Mouse (Mus musculus) embryo, embryonic 11.5 days (tissue): ENCODE results near the gene Mfsd12.
A peak's percentile ranks its signal among the peaks of the same experiment; 100 is the strongest.

Experiments used
- DNase-seq: peaks from one replicate; pipeline ENCODE4 v3.0.0-alpha.2; 2012; ENCODE audit warnings: low read depth, low spot score

Gene Mfsd12

GRCm38 (mm10) chr10:81355533-81355932 lies 1.8 kb upstream of the Mfsd12 start:
- DNase-seq = no peak

DNA sequence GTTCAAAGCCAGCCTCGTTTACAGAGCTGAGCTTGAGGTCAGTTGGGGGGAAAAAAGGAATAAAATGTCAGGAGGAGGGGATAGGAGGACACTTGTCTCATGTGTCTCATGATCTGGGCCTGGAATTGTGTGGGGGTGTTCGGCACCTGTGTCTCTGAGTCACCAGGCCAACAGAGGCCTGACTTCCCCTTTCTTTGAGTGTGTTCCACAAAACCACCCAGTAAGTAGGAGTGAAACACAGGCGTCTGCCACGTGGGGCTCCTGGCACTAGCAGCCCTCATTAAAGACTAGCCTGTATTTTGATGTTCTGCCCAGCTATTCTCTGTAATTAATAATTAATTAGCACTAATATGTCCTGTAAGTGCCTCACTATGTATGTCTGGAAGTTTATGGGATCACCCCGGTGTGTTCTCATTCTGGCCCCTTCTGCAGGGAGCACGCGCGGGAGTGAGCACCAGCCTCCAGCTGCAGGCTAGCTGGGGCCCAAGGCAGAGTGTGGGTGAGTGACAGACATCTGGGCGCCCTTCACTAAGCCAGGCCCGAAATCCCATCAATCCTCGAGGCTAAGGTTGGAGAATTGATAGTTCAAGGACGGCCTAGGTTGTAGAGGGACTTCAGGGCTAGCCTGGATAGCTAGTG lies 820 bp upstream of the Mfsd12 start:
- DNase-seq = no peak

- no peak for DNase-seq
Measured at GRCm38 (mm10) chr10:81358209-81358608, 918 bp downstream of the Mfsd12 start.

GRCm38 (mm10) chr10:81358841-81359240 lies 1.6 kb downstream of the Mfsd12 start:
- no peak for DNase-seq

GRCm38 (mm10) chr10:81360721-81361120 lies 3.4 kb downstream of the Mfsd12 start:
- DNase-seq = no peak

DNA sequence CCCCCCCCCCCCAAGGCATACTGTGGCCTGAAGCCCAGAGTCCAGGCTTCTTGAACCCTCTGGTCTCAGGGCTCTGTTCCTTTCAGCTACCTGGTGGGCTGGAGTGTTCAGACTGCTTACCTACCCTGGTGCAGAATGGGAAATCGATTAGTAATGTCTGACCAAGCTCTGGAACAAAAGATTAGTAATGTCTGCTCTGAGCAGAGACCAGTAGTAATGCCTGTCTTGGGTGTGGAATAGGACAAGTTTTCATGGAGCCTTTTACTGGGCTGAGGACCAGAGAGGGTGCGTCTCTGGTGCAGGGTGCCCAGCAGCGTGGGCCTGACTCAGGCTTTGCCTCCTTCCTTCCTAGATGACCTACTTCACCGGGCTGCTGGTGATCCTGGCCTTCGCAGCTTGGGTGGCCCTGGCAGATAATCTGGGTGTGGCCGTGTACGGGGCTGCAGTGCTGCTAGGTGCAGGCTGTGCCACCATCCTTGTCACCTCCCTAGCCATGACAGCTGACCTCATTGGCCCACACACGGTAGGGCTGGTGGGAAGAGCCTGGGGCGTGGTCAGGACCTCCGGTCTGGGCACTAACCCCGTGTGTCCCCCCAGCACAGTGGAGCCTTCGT lies 5.2 kb downstream of the Mfsd12 start:
- no peak for DNase-seq

GRCm38 (mm10) chr10:81363436-81364346 lies 6.4 kb downstream of the Mfsd12 start:
- no peak for DNase-seq

DNA sequence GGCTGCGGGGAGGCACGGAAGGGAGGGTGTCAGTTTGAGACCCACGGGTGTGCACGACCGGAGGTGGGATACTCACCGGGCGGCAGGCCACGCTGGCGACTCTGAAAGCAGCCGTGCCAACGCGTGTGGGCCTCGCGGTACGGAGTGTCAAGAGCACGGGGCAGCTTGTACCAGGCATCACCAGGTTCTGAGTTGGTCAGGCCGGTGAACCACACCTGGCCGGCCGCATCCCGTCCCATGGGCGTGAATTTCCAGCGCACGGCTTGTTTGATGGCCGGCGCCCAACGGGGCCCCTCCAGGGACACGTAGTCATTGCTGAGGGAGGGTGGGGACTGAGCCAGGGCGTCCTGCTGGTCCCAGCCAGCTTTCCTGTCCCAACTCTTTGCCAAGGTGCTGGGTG lies 7.4 kb downstream of the Mfsd12 start:
- DNase-seq = no peak

GRCm38 (mm10) chr10:81365073-81365472 lies 7.8 kb downstream of the Mfsd12 start:
- no peak for DNase-seq

DNA sequence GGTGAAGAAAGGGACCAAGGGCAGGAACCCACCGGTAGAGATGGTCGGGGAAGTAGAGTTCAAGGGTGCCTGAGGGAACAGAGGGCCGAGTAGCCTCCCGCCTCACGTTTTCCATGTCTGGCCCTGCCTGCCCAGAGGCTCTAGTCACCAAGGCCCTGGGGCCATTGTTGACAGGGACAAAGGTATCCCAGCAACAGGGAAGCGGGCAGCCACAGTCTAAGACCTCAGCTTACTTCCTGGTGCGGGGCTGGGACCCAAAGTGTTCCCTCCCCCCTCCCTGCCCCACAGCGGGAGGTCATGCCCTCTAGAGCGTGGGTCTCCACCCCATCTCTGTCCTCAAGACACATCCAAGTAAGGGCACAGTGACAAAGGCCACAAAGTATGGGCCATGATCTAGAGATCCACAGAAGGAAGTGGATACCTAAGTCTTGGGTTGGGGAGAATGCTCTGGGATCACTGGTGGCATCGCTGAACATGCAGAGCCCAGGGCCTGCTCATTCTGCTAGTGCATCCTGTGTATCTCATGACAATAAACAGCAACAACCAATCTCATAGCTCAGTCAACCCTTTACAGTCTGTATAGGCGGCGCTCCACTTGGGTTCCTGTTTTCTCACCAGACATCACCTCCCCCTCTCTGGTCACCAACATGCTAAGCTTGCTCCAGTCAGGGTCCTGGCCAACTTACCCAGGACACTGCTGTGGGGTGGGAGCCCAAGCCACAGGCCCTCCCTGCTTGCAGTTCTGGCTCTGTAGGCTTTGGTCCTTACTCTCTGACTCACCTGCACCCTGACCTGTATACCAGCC lies 8.6 kb downstream of the Mfsd12 start, which contains the start of gene 4930404N11Rik:
4930404N11Rik (minus strand) TSS at position 145 of the 805 bp plus-strand sequence.
- DNase-seq = no peak

GRCm38 (mm10) chr10:81366477-81367206 lies 9.4 kb downstream of the Mfsd12 start:
- no peak for DNase-seq

- no peak for DNase-seq
Measured at GRCm38 (mm10) chr10:81367207-81367495, 9.9 kb downstream of the Mfsd12 start.

- no peak for DNase-seq
Measured at GRCm38 (mm10) chr10:81375322-81375721, 18.0 kb downstream of the Mfsd12 start.

DNA sequence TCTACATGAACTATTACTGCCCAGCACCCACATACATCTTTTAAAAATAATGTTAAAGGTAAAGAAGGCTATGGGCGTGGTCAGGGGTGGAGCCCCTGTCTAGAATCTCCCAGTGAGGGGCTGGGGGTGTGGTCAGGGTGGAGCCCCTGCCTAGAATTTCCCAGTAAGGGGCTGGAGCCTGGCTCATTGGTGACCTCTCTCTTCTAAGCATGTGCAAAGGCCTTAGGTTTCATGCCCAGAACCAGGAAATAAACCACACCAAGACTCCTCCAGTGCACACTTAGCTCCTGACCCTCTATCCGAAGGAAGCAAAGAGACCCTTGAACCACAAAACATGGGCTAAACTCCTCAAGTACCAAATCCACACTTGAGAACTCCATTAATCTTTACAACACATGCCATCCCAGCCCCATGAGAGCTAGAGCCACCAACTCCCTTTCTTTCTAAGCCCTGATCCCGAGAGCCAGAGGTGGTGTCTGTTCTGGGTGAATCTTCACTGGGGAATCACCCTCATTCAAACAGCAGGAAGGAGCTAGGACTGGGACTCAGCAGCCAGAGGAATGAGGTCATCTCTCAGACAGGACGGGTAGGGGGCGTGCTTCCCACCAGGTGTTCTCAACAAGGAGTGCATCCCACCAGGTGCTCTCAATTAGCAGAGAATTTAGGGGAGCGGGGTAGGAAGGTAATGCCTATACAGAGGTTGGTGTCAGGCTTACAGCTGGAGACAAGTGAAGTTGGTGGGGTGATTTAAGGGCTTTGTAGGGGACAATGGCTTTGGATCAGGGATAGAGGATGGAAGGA lies 19.5 kb downstream of the Mfsd12 start:
- DNase-seq = no peak

GRCm38 (mm10) chr10:81377362-81377664 lies 20.0 kb downstream of the Mfsd12 start:
- no peak for DNase-seq

GRCm38 (mm10) chr10:81377793-81378552 lies 20.7 kb downstream of the Mfsd12 start, which contains the start of gene Fzr1:
Fzr1 (minus strand) TSS chr10:81378516.
- no peak for DNase-seq

DNA sequence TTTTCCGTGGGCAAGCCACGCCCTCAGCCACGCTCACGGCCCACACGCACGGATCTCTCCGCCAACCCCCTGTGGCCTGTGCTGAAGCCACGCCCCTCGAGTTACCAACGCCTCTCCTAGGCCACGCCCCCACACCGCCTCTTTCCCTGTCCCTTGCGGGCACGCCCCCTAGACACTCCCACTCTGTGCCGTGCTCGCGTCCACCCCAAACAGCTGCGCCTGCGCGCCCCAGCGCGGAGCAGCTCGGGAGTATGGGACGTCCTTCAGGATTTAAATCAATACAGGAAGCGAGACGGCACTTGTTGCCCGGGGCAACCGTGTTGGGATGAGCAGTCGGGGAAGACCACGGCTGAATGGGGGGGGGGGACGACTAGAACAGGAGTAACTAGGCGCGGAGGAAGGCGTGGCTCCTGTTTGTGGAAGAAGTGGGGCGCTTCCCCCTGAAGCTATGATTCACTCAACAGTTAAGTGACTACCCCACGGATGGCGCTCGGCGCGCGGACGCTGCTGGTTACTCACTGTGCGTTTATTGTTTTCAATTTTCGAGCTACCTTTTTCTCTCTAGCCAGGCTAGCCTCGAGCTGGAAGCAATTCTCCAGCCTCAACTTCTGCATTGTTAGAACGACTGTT lies 21.4 kb downstream of the Mfsd12 start:
- DNase-seq = peak; percentile 100

DNA sequence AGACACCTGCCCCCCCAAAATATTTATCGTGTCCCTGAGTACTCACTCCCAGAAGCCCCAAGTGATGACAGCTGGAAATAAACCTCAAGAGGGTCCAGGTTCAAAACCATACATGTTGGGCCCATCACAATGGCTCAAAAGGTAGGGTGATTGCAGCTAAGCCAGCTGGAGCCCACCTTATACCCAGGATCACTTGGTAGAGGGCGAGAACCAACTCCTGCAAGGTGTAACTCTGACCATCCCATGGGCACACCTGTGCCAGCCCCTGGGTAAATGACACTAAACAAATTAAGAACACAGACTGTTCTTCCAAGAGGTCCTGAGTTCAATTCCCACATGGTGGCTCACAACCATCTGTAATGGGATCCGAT lies 21.9 kb downstream of the Mfsd12 start:
- no peak for DNase-seq

- no peak for DNase-seq
Measured at GRCm38 (mm10) chr10:81379809-81380378, 22.6 kb downstream of the Mfsd12 start.
